ENCODE assay signal across 29 mouse cellular contexts in the genomic region with DNA sequence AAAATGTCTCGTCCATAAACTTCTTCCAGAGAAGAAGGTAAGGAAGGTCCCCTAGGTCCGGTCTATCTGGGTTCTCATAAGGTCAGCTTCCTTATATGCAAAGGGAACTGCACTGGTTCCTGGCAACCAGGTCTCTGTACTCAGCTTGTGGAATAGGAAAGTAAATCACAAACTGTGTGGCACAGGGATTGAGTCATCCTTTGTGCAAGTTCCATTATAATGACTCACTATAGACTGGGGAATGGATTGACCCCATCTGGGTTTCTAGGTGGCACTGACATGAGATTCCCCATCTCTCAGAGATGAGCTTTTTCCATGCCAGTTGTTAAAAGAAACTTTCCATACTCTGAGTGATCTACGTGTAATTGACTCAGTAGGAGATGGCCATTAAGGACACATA.
DNase-seq lines count a peak whose midpoint lies in the region; ATAC-seq and TF ChIP-seq lines count a peak whose summit lies in the region.
"Had no signal": no experiment of that assay in that cellular context is flagged by ENCODE, and none has a peak within 500 bp of the region (broad histone marks: within the 10 kb centered on the region; RNA-seq: fewer than 3 reads in every experiment).

No protein-coding gene starts in this region.

- no peak overlapping the region for H3K9ac ChIP-seq in hindbrain, postnatal 0 days (replicated peaks; ENCODE audit: low read length)
- H3K9ac ChIP-seq: embryonic facial prominence, embryonic 13.5 days; forebrain, embryonic 12.5 days; hindbrain, embryonic 12.5 days; liver, embryonic 14.5 days; midbrain, embryonic 15.5 days had no signal

- no peak for TF ChIP-seq POLR2A in embryonic fibroblast, embryonic 13.5 days (IDR thresholded peaks at IDR 0.05; ENCODE audit: low read depth, low read length)
- no peak for TF ChIP-seq POLR2A in myocyte (IDR thresholded peaks at IDR 0.05; ENCODE audit: insufficient read length, low read depth)
- no peak for TF ChIP-seq POLR2A in kidney, adult 2 months (IDR thresholded peaks at IDR 0.05; ENCODE audit: low read depth, low read length)

- H3ac ChIP-seq in myocyte (ENCODE audit: control insufficient read depth, insufficient read length): no peak overlapping the region

- DNase-seq in 416B (ENCODE audit: low read depth): peak; percentile 14
- peak; percentile 69 for DNase-seq in NIH3T3 (ENCODE audit: low read depth)
- no peak for DNase-seq in hindbrain, postnatal 0 days (ENCODE audit: low spot score)
- DNase-seq in layer of hippocampus, adult 9-10 months (ENCODE audit: low spot score): no peak
- DNase-seq in kidney, adult 2 months: no peak
- DNase-seq: adrenal gland, postnatal 10 days; cerebellum, adult 11 months; cerebellum, adult 9-10 months; cerebellum, postnatal 36 days; gastrocnemius, postnatal 25 days; heart, adult 18-20 months; heart, postnatal 36 days; kidney, postnatal 14 days; left cerebral cortex, postnatal 4 days; lung, adult 2 months; lung, postnatal 10 days had no signal

- peak overlapping the region; percentile 54 for H3K27ac ChIP-seq in embryonic fibroblast, embryonic 13.5 days (ENCODE audit: insufficient read depth, low read length)
- no peak overlapping the region for H3K27ac ChIP-seq in hindbrain, postnatal 0 days
- no peak overlapping the region for H3K27ac ChIP-seq in kidney, adult 2 months (ENCODE audit: insufficient read depth, low read depth, low read length)
- H3K27ac ChIP-seq: embryonic facial prominence, embryonic 13.5 days; forebrain, embryonic 12.5 days; hindbrain, embryonic 12.5 days; liver, embryonic 14.5 days; macrophage; midbrain, embryonic 10.5 days; midbrain, embryonic 15.5 days had no signal

- no peak for ATAC-seq in hindbrain, postnatal 0 days
- ATAC-seq: CD4-positive, CD25-positive, alpha-beta regulatory T cell, adult 4 months; intestine, postnatal 0 days; midbrain, embryonic 15.5 days had no signal

- H3K4me3 ChIP-seq in embryonic fibroblast, embryonic 13.5 days (ENCODE audit: insufficient read depth, low read length): no peak overlapping the region
- H3K4me3 ChIP-seq in myocyte: no peak overlapping the region
- H3K4me3 ChIP-seq in hindbrain, postnatal 0 days (ENCODE audit: low read length): no peak overlapping the region
- no peak overlapping the region for H3K4me3 ChIP-seq in kidney, adult 2 months (ENCODE audit: insufficient read depth, low read depth, low read length)
- H3K4me3 ChIP-seq: embryonic facial prominence, embryonic 13.5 days; erythroblast, embryonic 14.5 days; forebrain, embryonic 12.5 days; hindbrain, embryonic 12.5 days; midbrain, embryonic 10.5 days; midbrain, embryonic 15.5 days had no signal

- no peaks in the 10 kb centered on the region for H3K36me3 ChIP-seq in myocyte (ENCODE audit: control insufficient read depth, insufficient read depth)
- H3K36me3 ChIP-seq in hindbrain, postnatal 0 days (ENCODE audit: insufficient read depth, low read length): no peaks in the 10 kb centered on the region
- H3K36me3 ChIP-seq in kidney, adult 2 months (ENCODE audit: control insufficient read depth, insufficient read depth, low read length): no peaks in the 10 kb centered on the region
- H3K36me3 ChIP-seq: embryonic facial prominence, embryonic 13.5 days; forebrain, embryonic 12.5 days; hindbrain, embryonic 12.5 days; midbrain, embryonic 10.5 days; midbrain, embryonic 15.5 days had no signal

- peaks cover 6% of the 10 kb centered on the region for H3K4me1 ChIP-seq in embryonic fibroblast, embryonic 13.5 days (ENCODE audit: control insufficient read depth, insufficient read depth, low read length)
- H3K4me1 ChIP-seq in hindbrain, postnatal 0 days (ENCODE audit: insufficient read depth, low read length): no peaks in the 10 kb centered on the region
- no peaks in the 10 kb centered on the region for H3K4me1 ChIP-seq in kidney, adult 2 months (ENCODE audit: control insufficient read depth, insufficient read depth, low read length)
- H3K4me1 ChIP-seq: embryonic facial prominence, embryonic 13.5 days; forebrain, embryonic 12.5 days; hindbrain, embryonic 12.5 days; midbrain, embryonic 10.5 days; midbrain, embryonic 15.5 days had no signal

- peak overlapping the region; percentile 43 for H3K4me2 ChIP-seq in myocyte (ENCODE audit: low read depth)
- no peak overlapping the region for H3K4me2 ChIP-seq in hindbrain, postnatal 0 days (ENCODE audit: low read depth, low read length)
- H3K4me2 ChIP-seq: embryonic facial prominence, embryonic 13.5 days; forebrain, embryonic 12.5 days; heart, embryonic 11.5 days; hindbrain, embryonic 12.5 days; midbrain, embryonic 15.5 days had no signal

- 91% methylated on average over 3 of the region's 3 CpGs for WGBS in hindbrain, postnatal 0 days
- whole genome bisulfite sequencing in kidney, adult 2 months: 81% methylated on average over 3 of the region's 3 CpGs

- no peaks in the 10 kb centered on the region for H3K27me3 ChIP-seq in myocyte (ENCODE audit: control insufficient read depth, insufficient read depth, insufficient read length)
- no peaks in the 10 kb centered on the region for H3K27me3 ChIP-seq in hindbrain, postnatal 0 days (ENCODE audit: insufficient read depth, low read length)
- no peaks in the 10 kb centered on the region; the same call in 1 of the 2 replicates for H3K27me3 ChIP-seq in kidney, adult 2 months (replicated peaks; ENCODE audit: control insufficient read depth, insufficient read depth, low read length)
- H3K27me3 ChIP-seq: embryonic facial prominence, embryonic 13.5 days; forebrain, embryonic 12.5 days; hindbrain, embryonic 12.5 days; midbrain, embryonic 15.5 days had no signal

- no peaks in the 10 kb centered on the region for H3K9me3 ChIP-seq in hindbrain, postnatal 0 days (ENCODE audit: low read length)
- H3K9me3 ChIP-seq: embryonic facial prominence, embryonic 13.5 days; forebrain, embryonic 12.5 days; hindbrain, embryonic 12.5 days; midbrain, embryonic 10.5 days; midbrain, embryonic 15.5 days had no signal

- no peaks in the 10 kb centered on the region for H3K79me2 ChIP-seq in myocyte (ENCODE audit: control insufficient read depth, insufficient read depth)

- TF ChIP-seq CTCF in embryonic fibroblast, embryonic 13.5 days (IDR thresholded peaks at IDR 0.05; ENCODE audit: borderline replicate concordance, insufficient read depth, low read length): no peak
- no peak for TF ChIP-seq CTCF in hindbrain, postnatal 0 days (IDR thresholded peaks at IDR 0.05; ENCODE audit: low read depth)
- no peak for TF ChIP-seq CTCF in kidney, adult 2 months (conservative IDR thresholded peaks at IDR 0.05; ENCODE audit: insufficient read depth, insufficient read length, low read depth, low read length)

TF ChIP-seq in myocyte, 11 proteins besides CTCF, POLR2A, EP300 and RAD21:
- no peak for TF ChIP-seq USF1 (IDR thresholded peaks at IDR 0.05; ENCODE audit: low read depth)
- TF ChIP-seq CEBPB (IDR thresholded peaks at IDR 0.05; ENCODE audit: insufficient read depth, poor library complexity, severe bottlenecking): peak; percentile 65

Comparison
In these comparisons a context has a peak if more than half of its experiments do, and no peak if none do; other contexts are left out.
1. DNase-seq: peak in 416B (single experiment) and NIH3T3 (single experiment); none in hindbrain, postnatal 0 days (single experiment), layer of hippocampus, adult 9-10 months (single experiment) and kidney, adult 2 months (single experiment).